Mouse (Mus musculus): ENCODE data around the gene Sae1. TPM values are rescaled to one million over a fixed set of nuclear protein-coding genes. Genes with fewer than 3 reads are reported as not detected.
"Not testable (repeated sequence)": the region's sequence is repeated elsewhere in the genome, so short reads cannot be mapped to it uniquely, and the experiment has no call there.

Sae1 gene
- polyA plus RNA-seq, 1 experiment = 59.3 TPM

DNA sequence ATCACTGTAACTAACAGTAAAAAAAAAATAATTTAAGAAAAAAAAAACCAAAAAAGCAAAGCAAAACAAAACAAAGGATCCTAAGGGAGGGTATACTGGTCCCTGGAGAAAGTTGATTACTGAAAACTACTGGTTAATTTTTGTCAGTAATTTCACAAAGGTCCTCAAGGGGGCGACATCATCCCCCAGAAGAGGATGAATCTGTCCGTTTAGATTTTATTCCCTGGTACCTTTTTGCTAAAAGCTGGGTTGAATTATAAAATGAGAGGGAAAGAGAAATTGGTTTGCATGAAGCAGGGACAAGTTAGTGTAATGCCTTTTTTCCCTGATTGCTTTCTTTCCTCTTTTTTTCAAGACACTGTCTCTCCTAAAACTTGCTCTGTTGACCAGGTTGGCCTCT, 8.3 kb upstream of the Sae1 start:
- no peak for TF ChIP-seq CTCF (IDR thresholded peaks at IDR 0.05; ENCODE audit: low read depth, low read length)
- no peak overlapping the region for H3K27ac ChIP-seq (ENCODE audit: insufficient read depth, low read depth, low read length)

DNA sequence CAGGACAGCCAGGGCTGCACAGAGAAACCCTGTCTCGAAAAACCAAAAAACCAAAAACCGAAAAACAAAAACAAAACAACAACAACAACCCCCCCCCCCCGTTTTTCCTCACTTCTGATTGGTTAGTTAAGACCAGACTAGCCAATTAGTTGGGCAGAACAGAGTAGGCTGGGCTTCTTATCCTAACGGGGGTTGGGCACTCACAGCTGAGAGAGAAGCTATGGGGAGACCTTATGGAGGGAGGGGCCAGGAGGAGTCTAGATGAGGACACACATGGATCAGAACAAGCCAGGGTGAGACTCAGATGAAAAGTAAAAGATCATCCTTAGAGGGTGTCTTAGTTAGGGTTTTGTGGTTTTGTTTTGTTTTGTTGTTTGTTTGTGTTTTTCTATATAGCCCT, 5.3 kb upstream of the Sae1 start:
- H3K27ac ChIP-seq (ENCODE audit: insufficient read depth, low read depth, low read length) = no peak overlapping the region
- H3K4me3 ChIP-seq (ENCODE audit: insufficient read depth, low read length) = no peak overlapping the region
- TF ChIP-seq POLR2A (IDR thresholded peaks at IDR 0.05; ENCODE audit: borderline replicate concordance, low read depth, low read length) = no peak
- no peak for TF ChIP-seq CTCF (IDR thresholded peaks at IDR 0.05; ENCODE audit: low read depth, low read length)
- H3K4me1 ChIP-seq (ENCODE audit: control insufficient read depth, insufficient read depth, low read length) = peaks cover 8% of the 10 kb centered on the region

More for the DNA sequence above, 8.3 kb upstream of the Sae1 start:
- H3K4me3 ChIP-seq (ENCODE audit: insufficient read depth, low read length) = no peak overlapping the region
- peaks cover 10% of the 10 kb centered on the region for H3K4me1 ChIP-seq (ENCODE audit: control insufficient read depth, insufficient read depth, low read length)

DNA sequence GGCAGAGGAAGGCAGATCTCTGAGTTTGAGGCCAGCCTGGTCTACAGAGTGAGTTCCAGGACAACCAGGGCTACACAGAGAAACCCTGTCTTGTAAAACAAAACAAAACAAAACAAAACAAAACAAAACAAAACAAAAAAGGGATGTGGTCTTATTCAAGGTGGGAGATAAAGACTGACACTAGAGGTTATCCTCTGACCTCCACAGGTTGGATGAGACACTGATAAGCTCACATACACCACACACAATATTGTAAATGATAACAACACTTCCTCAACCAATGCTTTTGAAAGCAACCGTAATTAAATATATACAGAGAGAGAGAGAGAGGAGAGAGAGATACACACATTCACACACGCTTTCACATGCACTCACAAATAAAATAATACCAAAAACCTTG, 2.3 kb upstream of the Sae1 start:
- not testable (repeated sequence) for H3K4me3 ChIP-seq (ENCODE audit: insufficient read depth, low read length); H3K27ac ChIP-seq (ENCODE audit: insufficient read depth, low read depth, low read length)
- H3K4me1 ChIP-seq (ENCODE audit: control insufficient read depth, insufficient read depth, low read length) = peaks cover 12% of the 10 kb centered on the region

DNA sequence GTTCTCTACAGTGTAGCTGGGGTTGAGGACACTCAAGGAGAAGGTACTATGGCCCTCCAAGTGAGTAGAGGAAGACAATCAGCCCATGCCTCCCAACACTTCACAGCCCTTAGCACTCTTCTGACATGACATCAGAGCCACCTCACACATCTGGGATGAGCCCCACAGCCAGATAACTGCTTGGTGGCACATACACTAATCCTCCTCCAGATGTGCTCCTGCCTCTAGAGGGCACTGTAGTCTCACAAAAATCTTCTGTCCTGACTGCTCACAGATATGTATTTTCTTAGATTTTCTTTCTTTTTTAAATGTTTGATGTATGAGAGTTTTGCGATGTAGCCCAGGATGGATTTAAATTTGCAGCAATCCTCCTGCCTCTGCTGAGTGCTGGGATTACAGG, 11.1 kb downstream of the Sae1 start:
- TF ChIP-seq POLR2A (IDR thresholded peaks at IDR 0.05; ENCODE audit: borderline replicate concordance, low read depth, low read length) = no peak
- peak; percentile 48 for TF ChIP-seq CTCF (IDR thresholded peaks at IDR 0.05; ENCODE audit: low read depth, low read length)
- Histone ChIP-seq H3K27ac (ENCODE audit: insufficient read depth, low read depth, low read length) (no peak overlapping the region), H3K4me3 (ENCODE audit: insufficient read depth, low read length) (no peak overlapping the region), H3K4me1 (ENCODE audit: control insufficient read depth, insufficient read depth, low read length) (no peaks in the 10 kb centered on the region)

DNA sequence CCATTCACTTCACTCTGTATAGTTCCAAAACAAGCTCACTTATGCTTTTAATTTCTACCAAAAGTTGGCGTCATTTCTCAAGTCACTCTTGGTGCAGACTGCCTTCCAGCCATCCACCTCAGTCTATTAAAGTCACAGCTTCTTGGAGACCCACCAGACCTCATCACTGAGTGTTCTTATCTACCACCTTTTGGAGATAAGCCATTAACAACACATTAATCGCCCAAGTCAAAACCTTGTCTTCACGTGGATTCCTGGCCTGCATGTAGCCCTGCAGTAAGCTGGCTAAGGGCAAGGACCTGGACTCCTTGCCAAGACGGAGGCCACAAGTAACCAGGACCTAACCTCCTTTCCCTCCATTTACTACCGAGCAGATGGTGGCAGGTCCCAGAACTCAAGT, 12.6 kb downstream of the Sae1 start:
- Histone ChIP-seq H3K27ac (ENCODE audit: insufficient read depth, low read depth, low read length) (no peak overlapping the region), H3K4me1 (ENCODE audit: control insufficient read depth, insufficient read depth, low read length) (no peaks in the 10 kb centered on the region), H3K4me3 (ENCODE audit: insufficient read depth, low read length) (no peak overlapping the region)
- TF ChIP-seq CTCF (IDR thresholded peaks at IDR 0.05; ENCODE audit: low read depth, low read length) (no peak), POLR2A (IDR thresholded peaks at IDR 0.05; ENCODE audit: borderline replicate concordance, low read depth, low read length) (no peak)

DNA sequence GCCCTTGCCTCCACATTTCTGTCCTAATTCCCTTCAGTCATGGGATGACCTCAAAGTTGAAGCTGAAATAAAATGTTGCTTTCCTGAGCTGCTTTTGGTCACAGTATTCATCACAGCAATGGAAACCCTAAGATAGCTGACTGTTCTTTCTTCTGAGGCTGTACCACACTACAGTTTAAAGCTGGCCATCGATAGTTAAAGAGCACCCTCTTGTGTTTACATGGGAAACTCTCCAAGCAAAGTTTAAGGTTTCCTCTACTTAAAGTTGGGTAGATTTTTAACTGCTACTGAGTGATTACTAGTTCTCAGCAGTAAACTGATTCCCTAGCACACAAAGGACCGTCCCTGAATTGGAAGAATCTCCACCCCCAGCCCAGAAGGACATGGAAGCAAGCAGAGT, 13.9 kb downstream of the Sae1 start:
- TF ChIP-seq CTCF (IDR thresholded peaks at IDR 0.05; ENCODE audit: low read depth, low read length) (no peak), POLR2A (IDR thresholded peaks at IDR 0.05; ENCODE audit: borderline replicate concordance, low read depth, low read length) (no peak)
- H3K4me1 ChIP-seq (ENCODE audit: control insufficient read depth, insufficient read depth, low read length) = no peaks in the 10 kb centered on the region
- no peak overlapping the region for H3K4me3 ChIP-seq (ENCODE audit: insufficient read depth, low read length)
- no peak overlapping the region for H3K27ac ChIP-seq (ENCODE audit: insufficient read depth, low read depth, low read length)

DNA sequence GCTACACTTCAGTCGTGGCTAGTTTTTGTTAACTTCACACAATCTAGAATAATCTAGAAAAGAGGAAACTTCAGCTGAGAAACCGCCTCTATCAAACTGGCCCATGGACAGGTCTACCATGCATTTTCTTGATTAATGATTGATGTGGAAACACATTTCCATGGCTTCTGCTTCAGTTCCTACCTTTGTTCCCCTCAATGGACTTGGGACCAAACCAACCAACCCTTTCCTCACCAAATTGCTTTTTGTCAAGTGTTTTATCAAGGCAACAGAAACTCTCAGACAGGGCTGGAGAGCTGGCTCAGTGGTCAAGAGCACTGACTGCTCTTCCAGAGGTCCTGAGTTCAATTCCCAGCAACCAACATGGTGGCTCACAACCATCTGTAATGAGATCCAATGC, 17.0 kb downstream of the Sae1 start:
- Histone ChIP-seq H3K4me1 (ENCODE audit: control insufficient read depth, insufficient read depth, low read length) (peaks cover 15% of the 10 kb centered on the region), H3K27ac (ENCODE audit: insufficient read depth, low read depth, low read length) (no peak overlapping the region), H3K4me3 (ENCODE audit: insufficient read depth, low read length) (no peak overlapping the region)
- no peak for TF ChIP-seq CTCF (IDR thresholded peaks at IDR 0.05; ENCODE audit: low read depth, low read length)
- TF ChIP-seq POLR2A (IDR thresholded peaks at IDR 0.05; ENCODE audit: borderline replicate concordance, low read depth, low read length) = no peak

DNA sequence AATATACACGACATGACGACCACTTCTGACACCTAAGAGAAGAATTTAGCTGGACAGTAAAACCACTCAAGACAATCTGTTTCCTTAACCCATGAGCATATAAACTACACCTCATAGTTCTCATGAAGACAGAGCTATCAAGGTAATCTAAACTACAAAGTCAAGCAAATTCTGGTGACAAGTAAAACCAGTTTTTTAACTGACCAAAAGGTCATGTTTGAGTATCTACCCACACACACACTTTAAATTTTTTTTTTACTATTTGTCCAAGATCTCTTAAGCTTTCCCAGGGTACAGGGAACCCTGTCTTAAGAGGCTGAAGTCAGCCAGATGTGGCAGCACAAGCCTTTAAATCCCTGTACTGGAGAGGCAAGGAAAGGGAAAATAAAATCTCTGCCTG, 18.8 kb downstream of the Sae1 start:
- Histone ChIP-seq H3K4me1 (ENCODE audit: control insufficient read depth, insufficient read depth, low read length) (peaks cover 32% of the 10 kb centered on the region), H3K4me3 (ENCODE audit: insufficient read depth, low read length) (no peak overlapping the region), H3K27ac (ENCODE audit: insufficient read depth, low read depth, low read length) (no peak overlapping the region)
- TF ChIP-seq POLR2A (IDR thresholded peaks at IDR 0.05; ENCODE audit: borderline replicate concordance, low read depth, low read length) = no peak
- no peak for TF ChIP-seq CTCF (IDR thresholded peaks at IDR 0.05; ENCODE audit: low read depth, low read length)

DNA sequence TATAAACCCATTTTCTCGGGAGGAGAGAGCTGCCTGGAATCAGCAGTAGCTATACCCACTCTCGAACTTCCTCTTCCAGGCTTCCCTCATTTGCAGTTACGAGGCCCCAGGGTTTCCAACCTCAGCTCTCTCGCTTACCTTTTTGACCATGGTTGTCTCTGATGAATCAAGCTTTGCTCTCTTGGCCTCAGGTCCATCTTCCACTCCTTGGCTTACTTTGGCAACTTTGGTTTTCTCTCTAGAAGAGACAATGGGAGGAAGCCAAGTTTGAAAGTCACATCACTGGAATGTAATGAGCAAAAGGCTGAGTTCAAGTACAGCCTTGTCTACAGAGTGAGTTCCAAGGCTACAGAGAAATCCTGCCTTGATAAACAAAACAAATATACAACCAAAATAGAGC, 20.9 kb downstream of the Sae1 start:
- peak overlapping the region; percentile 49 for H3K27ac ChIP-seq (ENCODE audit: insufficient read depth, low read depth, low read length)
- no peak overlapping the region for H3K4me3 ChIP-seq (ENCODE audit: insufficient read depth, low read length)
- peaks cover 35% of the 10 kb centered on the region for H3K4me1 ChIP-seq (ENCODE audit: control insufficient read depth, insufficient read depth, low read length)
- TF ChIP-seq POLR2A (IDR thresholded peaks at IDR 0.05; ENCODE audit: borderline replicate concordance, low read depth, low read length) (no peak), CTCF (IDR thresholded peaks at IDR 0.05; ENCODE audit: low read depth, low read length) (no peak)

DNA sequence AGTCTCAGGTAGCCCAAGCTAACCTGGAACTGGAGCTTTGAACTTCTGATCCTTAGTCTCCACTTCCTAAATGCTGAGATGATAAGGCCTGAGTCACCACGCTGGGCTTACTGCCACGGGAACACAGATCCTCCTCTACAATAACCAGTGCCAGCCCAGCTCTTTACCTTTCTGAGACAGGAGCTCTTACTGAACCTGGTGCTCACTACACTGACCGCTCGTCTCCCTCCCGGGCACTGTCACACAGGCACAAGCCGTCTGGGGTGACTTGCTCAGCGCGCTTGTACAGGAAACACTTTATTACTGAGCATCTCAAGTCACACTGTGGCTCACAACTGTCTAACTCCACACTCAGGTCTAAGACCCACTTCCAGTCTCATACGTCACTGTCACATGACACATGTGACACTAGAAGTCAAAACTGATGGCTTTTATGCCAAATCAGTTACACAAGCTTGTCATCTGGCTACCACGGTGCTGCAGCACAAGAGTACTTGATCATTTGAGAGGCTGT, 21.4 kb downstream of the Sae1 start:
- Histone ChIP-seq H3K4me3 (ENCODE audit: insufficient read depth, low read length) (no peak overlapping the region), H3K4me1 (ENCODE audit: control insufficient read depth, insufficient read depth, low read length) (peaks cover 35% of the 10 kb centered on the region), H3K27ac (ENCODE audit: insufficient read depth, low read depth, low read length) (peak overlapping the region; percentile 49)
- TF ChIP-seq POLR2A (IDR thresholded peaks at IDR 0.05; ENCODE audit: borderline replicate concordance, low read depth, low read length) (no peak), CTCF (IDR thresholded peaks at IDR 0.05; ENCODE audit: low read depth, low read length) (no peak)

DNA sequence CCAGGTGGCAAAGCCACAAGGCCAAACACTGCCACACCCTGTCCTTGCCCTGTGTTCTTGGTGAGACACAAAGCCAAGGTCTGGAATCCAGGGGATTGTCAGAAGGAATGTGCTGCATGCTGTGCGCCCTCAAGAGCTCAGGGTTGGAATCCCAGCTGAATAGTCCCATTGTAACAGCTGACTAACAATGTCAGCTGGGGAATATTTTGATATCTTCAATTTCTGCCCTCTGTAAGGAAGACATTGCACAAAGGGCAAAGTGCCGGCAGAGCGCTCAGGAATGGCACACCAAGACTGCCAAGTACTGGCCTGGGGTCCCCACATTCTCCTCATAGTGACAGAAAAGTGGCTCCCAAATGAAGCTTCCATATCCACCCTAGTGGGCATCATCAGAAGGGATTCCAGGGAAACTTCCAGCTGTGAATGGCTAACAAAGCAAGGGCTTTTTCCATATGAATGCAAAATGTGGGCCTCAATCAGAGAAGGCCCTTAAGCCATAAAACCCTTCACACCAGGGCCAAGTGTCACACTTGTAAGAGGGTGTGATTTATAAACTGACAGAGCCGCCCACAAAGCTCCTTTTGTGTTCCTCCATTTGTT, 22.6 kb downstream of the Sae1 start:
- Histone ChIP-seq H3K4me3 (ENCODE audit: insufficient read depth, low read length) (no peak overlapping the region), H3K4me1 (ENCODE audit: control insufficient read depth, insufficient read depth, low read length) (peaks cover 35% of the 10 kb centered on the region), H3K27ac (ENCODE audit: insufficient read depth, low read depth, low read length) (no peak overlapping the region)
- TF ChIP-seq CTCF (IDR thresholded peaks at IDR 0.05; ENCODE audit: low read depth, low read length) = no peak
- no peak for TF ChIP-seq POLR2A (IDR thresholded peaks at IDR 0.05; ENCODE audit: borderline replicate concordance, low read depth, low read length)
